Mouse (Mus musculus) limb, embryonic 15.5 days (tissue): ENCODE data around the gene Hoxa5. TPM values are rescaled to one million over a fixed set of nuclear protein-coding genes. Genes with fewer than 3 reads are reported as not detected.

Experiments
- ATAC-seq: fragments of 200-750 bp; cut with Nextera tagmentation; 2 replicates; pipeline ENCODE4 v1.8.0; 2017; ENCODE audit warnings: low read depth, moderate TSS enrichment; ENCODE audit not compliant: insufficient number of reproducible peaks, low FRiP score, low TSS enrichment
- H3K27ac ChIP-seq: fragments of 300-500 bp; sonication (generic); 2 replicates; pipeline ENCODE4 v1.5.1; 2015; ENCODE audit warnings: moderate library complexity, mild to moderate bottlenecking, inconsistent platforms
- H3K27me3 ChIP-seq: fragments of 300-500 bp; sonication (generic); 2 replicates; pipeline ENCODE4 v1.6.1; 2015; ENCODE audit warnings: inconsistent platforms
- H3K36me3 ChIP-seq: fragments of 300-500 bp; sonication (generic); 2 replicates; pipeline ENCODE4 v1.6.1; 2015; ENCODE audit warnings: inconsistent platforms
- H3K4me1 ChIP-seq: fragments of 300-500 bp; sonication (generic); 2 replicates; pipeline ENCODE4 v1.6.1; 2015; ENCODE audit warnings: inconsistent platforms
- H3K4me2 ChIP-seq: fragments of 300-500 bp; sonication (generic); 2 replicates; pipeline ENCODE4 v1.6.1; 2015; ENCODE audit warnings: mild to moderate bottlenecking, inconsistent platforms
- H3K4me3 ChIP-seq: fragments of 300-500 bp; sonication (generic); 2 replicates; pipeline ENCODE4 v1.5.1; 2015; ENCODE audit warnings: mild to moderate bottlenecking, inconsistent platforms
- H3K9ac ChIP-seq: fragments of 300-500 bp; sonication (generic); 2 replicates; pipeline ENCODE4 v1.6.1; 2015; ENCODE audit warnings: inconsistent platforms
- H3K9me3 ChIP-seq: fragments of 300-500 bp; sonication (generic); 2 replicates; pipeline ENCODE4 v1.6.1; 2016; ENCODE audit warnings: inconsistent platforms
- WGBS: fragments of 180-500 bp; shearing (Covaris S2); methylation state at CpG from one replicate; pipeline ENCODE4 v1.1.7; 2015; 5-methylcytosine and 5-hydroxymethylcytosine counted together
- polyA plus RNA-seq: library from polyadenylated mRNA; unstranded; fragments of >200 nt; fragmentation: Nextera tagmentation; extraction: Ambion mirVana; gene quantifications from 2 replicates; pipeline ENCODE4 v1.2.1, GENCODE M21; 2015

The Hoxa5 gene
- polyA plus RNA-seq = 1.7 and 2.1 TPM in 2 replicates

GRCm38 (mm10) chr6:52204050-52204752 is at the start of gene Hoxa5:
Gene Hoxa5 (minus strand): TSS chr6:52204587.
- Histone ChIP-seq H3K4me3 (peak within 1 kb of the TSS; percentile 49), H3K27ac (no peak within 1 kb of the TSS), H3K4me2 (peak within 1 kb of the TSS; percentile 95), H3K9ac (peak within 1 kb of the TSS; percentile 42; the same call in 1 of the 2 replicates), H3K27me3 (peaks cover 71% of the 10 kb centered on the region), H3K4me1 (peaks cover 50% of the 10 kb centered on the region), H3K36me3 (peaks cover 8% of the 10 kb centered on the region; the same call in 1 of the 2 replicates), H3K9me3 (no peaks in the 10 kb centered on the region)
- 6% methylated on average over 65 of the region's 65 CpGs for WGBS
- ATAC-seq = no peak

- Histone ChIP-seq H3K27me3 (peaks cover 8% of the 10 kb centered on the region), H3K4me3 (peak overlapping the region; percentile 39), H3K4me1 (peaks cover 15% of the 10 kb centered on the region), H3K9ac (peak overlapping the region; percentile 55), H3K27ac (peak overlapping the region; percentile 90), H3K4me2 (peak overlapping the region; percentile 56), H3K9me3 (no peaks in the 10 kb centered on the region), H3K36me3 (no peaks in the 10 kb centered on the region)
- no peak for ATAC-seq
- WGBS = 3% methylated on average over 59 of the region's 59 CpGs
Measured at GRCm38 (mm10) chr6:52253511-52254500, 49.4 kb upstream of the Hoxa5 start.

DNA sequence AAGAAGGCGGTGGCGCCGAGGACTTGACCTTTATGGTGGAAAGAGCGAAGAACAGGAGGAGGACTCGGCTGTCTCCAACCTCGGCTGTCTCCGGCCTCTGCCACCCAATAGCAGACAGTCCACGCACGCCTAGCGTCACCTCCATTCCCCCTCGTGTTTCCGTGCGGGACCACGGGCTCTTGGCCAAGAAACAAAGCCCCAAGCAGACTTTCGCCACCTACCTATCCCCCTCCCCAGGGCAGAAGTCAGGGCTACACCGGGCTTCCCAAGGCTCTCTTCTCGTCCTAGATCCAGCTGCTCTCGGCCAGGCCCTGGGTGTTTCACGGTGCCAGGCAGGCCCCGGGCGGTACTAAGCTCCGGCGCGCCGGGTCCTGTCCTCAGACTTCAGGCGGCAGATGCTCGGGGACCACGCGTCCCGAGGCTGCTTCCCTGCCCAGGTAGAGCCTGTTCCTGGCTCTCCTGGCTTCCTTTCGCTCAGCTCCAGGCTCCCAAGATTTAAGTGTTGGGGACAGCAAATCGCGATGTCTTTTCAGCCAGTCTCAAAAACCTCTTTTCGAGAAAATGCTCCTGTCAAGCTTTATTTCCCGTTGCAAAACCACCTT is 48.5 kb upstream of the Hoxa5 start:
- no peaks in the 10 kb centered on the region for H3K9me3 ChIP-seq
- H3K27me3 ChIP-seq = peaks cover 14% of the 10 kb centered on the region
- WGBS = 5% methylated on average over 35 of the region's 35 CpGs
- peaks cover 15% of the 10 kb centered on the region for H3K4me1 ChIP-seq
- H3K36me3 ChIP-seq = no peaks in the 10 kb centered on the region
- H3K4me3 ChIP-seq = peak overlapping the region; percentile 39
- peak overlapping the region; percentile 56 for H3K4me2 ChIP-seq
- peak overlapping the region; percentile 55 for H3K9ac ChIP-seq
- 0 out of 2 replicates have a peak, but pooled peaks have one; percentile 7 for ATAC-seq
- H3K27ac ChIP-seq = peak overlapping the region; percentile 90

- peak overlapping the region; percentile 56 for H3K4me2 ChIP-seq
Measured at GRCm38 (mm10) chr6:52252016-52252774, 47.8 kb upstream of the Hoxa5 start.

GRCm38 (mm10) chr6:52251177-52251879 is 46.9 kb upstream of the Hoxa5 start:
- H3K4me2 ChIP-seq = peak overlapping the region; percentile 56
- H3K9ac ChIP-seq = peak overlapping the region; percentile 10
- H3K4me1 ChIP-seq = peaks cover 15% of the 10 kb centered on the region
- no peak for ATAC-seq
- peaks cover 14% of the 10 kb centered on the region for H3K27me3 ChIP-seq
- WGBS = 17% methylated on average over 7 of the region's 7 CpGs
- H3K4me3 ChIP-seq = peak overlapping the region; percentile 39
- H3K9me3 ChIP-seq = no peaks in the 10 kb centered on the region
- H3K27ac ChIP-seq = peak overlapping the region; percentile 90
- no peaks in the 10 kb centered on the region for H3K36me3 ChIP-seq

More at GRCm38 (mm10) chr6:52252016-52252774, 47.8 kb upstream of the Hoxa5 start:
- 6% methylated on average over 24 of the region's 24 CpGs for WGBS
- no peaks in the 10 kb centered on the region for H3K36me3 ChIP-seq
- peaks cover 15% of the 10 kb centered on the region for H3K4me1 ChIP-seq
- peaks cover 14% of the 10 kb centered on the region for H3K27me3 ChIP-seq
- H3K4me3 ChIP-seq = peak overlapping the region; percentile 39
- H3K9ac ChIP-seq = peak overlapping the region; percentile 55
- H3K27ac ChIP-seq = peak overlapping the region; percentile 90
- H3K9me3 ChIP-seq = no peaks in the 10 kb centered on the region
- peak; percentile 35 for ATAC-seq

GRCm38 (mm10) chr6:52249826-52250225 is 45.4 kb upstream of the Hoxa5 start:
- peaks cover 15% of the 10 kb centered on the region for H3K4me1 ChIP-seq
- H3K36me3 ChIP-seq = no peaks in the 10 kb centered on the region
- H3K9me3 ChIP-seq = no peaks in the 10 kb centered on the region
- peak overlapping the region; percentile 91 for H3K27ac ChIP-seq
- WGBS = 11% methylated on average over 4 of the region's 4 CpGs
- H3K27me3 ChIP-seq = peaks cover 14% of the 10 kb centered on the region
- ATAC-seq = no peak
- 0 out of 2 replicates have a peak overlapping the region, but pooled peaks have one; percentile 47 for H3K9ac ChIP-seq
- H3K4me3 ChIP-seq = peak overlapping the region; percentile 64
- H3K4me2 ChIP-seq = peak overlapping the region; percentile 60

- Histone ChIP-seq H3K27me3 (peaks cover 14% of the 10 kb centered on the region), H3K36me3 (no peaks in the 10 kb centered on the region), H3K4me2 (peak overlapping the region; percentile 60), H3K4me3 (peak overlapping the region; percentile 64), H3K27ac (peak overlapping the region; percentile 91), H3K9me3 (no peaks in the 10 kb centered on the region), H3K4me1 (peaks cover 15% of the 10 kb centered on the region), H3K9ac (peak overlapping the region; percentile 47; the same call in 1 of the 2 replicates)
- WGBS = 9% methylated on average over 16 of the region's 16 CpGs
- no peak for ATAC-seq
Measured at GRCm38 (mm10) chr6:52249415-52249738, 45.0 kb upstream of the Hoxa5 start.

- peaks cover 14% of the 10 kb centered on the region for H3K27me3 ChIP-seq
- WGBS = 9% methylated on average over 27 of the region's 27 CpGs
Measured at GRCm38 (mm10) chr6:52248638-52249414, 44.4 kb upstream of the Hoxa5 start.

DNA sequence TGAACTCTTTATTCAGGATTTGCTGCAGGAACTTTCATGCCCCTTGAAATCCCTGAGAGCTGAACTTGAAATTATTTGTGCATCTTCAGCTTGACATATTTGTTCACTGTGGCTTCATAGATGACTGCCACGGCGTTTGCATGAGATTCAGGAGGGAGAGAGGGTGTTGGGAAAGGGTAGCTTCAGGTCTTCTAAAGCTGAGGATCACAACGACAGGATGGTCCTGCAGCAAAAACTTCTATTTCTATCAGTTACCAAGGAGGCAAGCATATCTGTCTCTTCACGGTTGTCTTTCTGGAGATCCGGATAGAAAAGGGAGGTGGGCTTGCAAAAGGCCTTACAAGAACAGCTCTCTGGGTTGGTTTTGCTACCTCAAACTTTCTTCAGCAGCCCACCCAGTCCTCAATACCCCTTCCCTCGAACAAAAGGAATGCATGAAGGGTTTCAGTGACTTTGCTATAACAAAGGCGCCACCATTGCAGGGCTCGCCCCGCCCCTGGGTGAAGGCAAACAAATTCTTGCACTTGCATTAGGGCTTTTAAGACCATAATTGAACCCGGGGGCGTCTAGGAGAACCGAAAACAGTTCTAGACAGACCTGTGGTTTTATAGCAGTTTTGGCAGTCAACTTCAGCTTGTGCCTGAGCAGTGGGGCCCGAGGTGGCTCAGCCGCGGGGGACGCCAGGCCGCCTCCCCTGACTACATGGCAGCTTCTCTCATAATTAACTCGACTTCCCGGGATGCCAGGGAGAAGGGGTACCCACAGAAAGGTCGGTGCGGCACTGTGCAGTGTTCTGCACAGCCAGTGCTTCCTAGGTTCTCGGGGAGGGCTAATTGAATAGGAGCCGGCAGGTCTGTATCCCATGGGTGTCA is 43.6 kb upstream of the Hoxa5 start:
- H3K4me3 ChIP-seq = peak overlapping the region; percentile 64
- ATAC-seq = no peak
- peak overlapping the region; percentile 47 for H3K9ac ChIP-seq
- H3K27me3 ChIP-seq = peaks cover 13% of the 10 kb centered on the region; the same call in 1 of the 2 replicates
- peak overlapping the region; percentile 60 for H3K4me2 ChIP-seq
- H3K4me1 ChIP-seq = peaks cover 24% of the 10 kb centered on the region
- no peaks in the 10 kb centered on the region for H3K36me3 ChIP-seq
- H3K27ac ChIP-seq = peak overlapping the region; percentile 91
- no peaks in the 10 kb centered on the region for H3K9me3 ChIP-seq
- WGBS = 7% methylated on average over 23 of the region's 23 CpGs

More at GRCm38 (mm10) chr6:52248638-52249414, 44.4 kb upstream of the Hoxa5 start:
- peak overlapping the region; percentile 47 for H3K9ac ChIP-seq
- H3K4me1 ChIP-seq = peaks cover 17% of the 10 kb centered on the region
- H3K4me3 ChIP-seq = peak overlapping the region; percentile 64
- no peak for ATAC-seq
- no peaks in the 10 kb centered on the region for H3K36me3 ChIP-seq
- no peaks in the 10 kb centered on the region for H3K9me3 ChIP-seq
- peak overlapping the region; percentile 60 for H3K4me2 ChIP-seq
- H3K27ac ChIP-seq = peak overlapping the region; percentile 91
